Mouse (Mus musculus): ENCODE measurements around the gene Samd1. TPM values are rescaled to one million over a fixed set of nuclear protein-coding genes. Genes with fewer than 3 reads are reported as not detected.
"Not testable (repeated sequence)": the region's sequence is repeated elsewhere in the genome, so short reads cannot be mapped to it uniquely, and the experiment has no call there.

Gene Samd1
- polyA plus RNA-seq, 1 experiment from 2014 or later = 14.4 TPM

DNA sequence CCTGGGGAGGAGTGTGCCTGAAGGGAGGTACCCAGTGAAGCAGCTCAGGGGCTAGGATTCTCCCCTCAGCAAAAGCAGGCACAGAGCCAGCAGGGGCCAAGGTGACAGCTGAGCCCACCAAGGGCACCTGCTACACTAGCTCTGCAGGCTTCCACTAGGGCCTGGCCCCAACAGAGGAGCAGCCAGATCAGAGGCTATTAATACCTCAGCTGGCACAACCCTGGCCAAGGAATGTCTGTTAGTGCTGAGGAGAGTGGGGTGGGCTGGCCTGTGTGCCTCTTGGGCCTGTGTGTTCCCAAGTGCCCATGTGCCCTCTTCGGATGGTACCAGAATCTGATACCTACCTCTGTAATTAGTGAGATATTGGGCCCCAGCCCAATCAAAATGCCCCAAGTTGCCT, 17.2 kb upstream of the Samd1 start:
- Histone ChIP-seq H3K9ac (ENCODE audit: low read length) (no peak overlapping the region), H3K4me2 (ENCODE audit: low read length) (no peak overlapping the region), H3K27me3 (replicated peaks; ENCODE audit: control insufficient read depth, insufficient read depth, low read length) (no peaks in the 10 kb centered on the region), H3K9me3 (replicated peaks; ENCODE audit: control insufficient read depth, low read length) (no peaks in the 10 kb centered on the region), H3K27ac (ENCODE audit: low read depth, low read length) (no peak overlapping the region), H3K4me1 (ENCODE audit: control insufficient read depth, insufficient read depth, low read length) (peaks cover 7% of the 10 kb centered on the region; the same call in 1 of the 2 replicates), H3K4me3 (ENCODE audit: low read depth, low read length) (no peak overlapping the region), H3K36me3 (ENCODE audit: control insufficient read depth, insufficient read depth, low read length) (peaks cover 49% of the 10 kb centered on the region)
- DNase-seq (ENCODE audit: low spot score) (no peak), ATAC-seq (no peak)
- WGBS = 86% methylated on average over 1 of the region's 1 CpGs

DNA sequence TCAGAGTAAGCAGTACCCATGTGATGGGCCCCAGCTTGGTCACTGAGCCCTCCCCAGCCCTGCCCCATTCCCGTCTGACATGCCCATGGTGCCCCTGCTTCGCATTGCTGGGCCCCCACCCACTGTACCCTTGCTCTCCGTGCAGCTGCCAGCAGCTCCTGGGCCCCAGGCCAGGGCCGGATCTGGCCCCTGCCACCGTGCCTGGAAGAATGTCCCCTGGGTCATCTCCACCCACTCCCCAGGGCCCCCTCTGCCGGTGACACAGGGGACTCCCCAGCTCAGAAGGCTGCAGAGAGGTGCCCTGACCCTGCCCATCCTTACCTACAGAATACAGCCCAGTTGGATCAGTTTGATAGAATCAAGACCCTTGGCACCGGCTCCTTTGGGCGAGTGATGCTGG, 16.6 kb upstream of the Samd1 start:
- DNase-seq (ENCODE audit: low spot score) (no peak), ATAC-seq (no peak)
- Histone ChIP-seq H3K9ac (ENCODE audit: low read length) (no peak overlapping the region), H3K4me2 (ENCODE audit: low read length) (no peak overlapping the region), H3K27ac (ENCODE audit: low read depth, low read length) (no peak overlapping the region), H3K36me3 (ENCODE audit: control insufficient read depth, insufficient read depth, low read length) (peaks cover 54% of the 10 kb centered on the region), H3K9me3 (replicated peaks; ENCODE audit: control insufficient read depth, low read length) (no peaks in the 10 kb centered on the region), H3K4me3 (ENCODE audit: low read depth, low read length) (no peak overlapping the region), H3K4me1 (ENCODE audit: control insufficient read depth, insufficient read depth, low read length) (peaks cover 7% of the 10 kb centered on the region; the same call in 1 of the 2 replicates), H3K27me3 (replicated peaks; ENCODE audit: control insufficient read depth, insufficient read depth, low read length) (no peaks in the 10 kb centered on the region)
- 80% methylated on average over 8 of the region's 8 CpGs for WGBS

DNA sequence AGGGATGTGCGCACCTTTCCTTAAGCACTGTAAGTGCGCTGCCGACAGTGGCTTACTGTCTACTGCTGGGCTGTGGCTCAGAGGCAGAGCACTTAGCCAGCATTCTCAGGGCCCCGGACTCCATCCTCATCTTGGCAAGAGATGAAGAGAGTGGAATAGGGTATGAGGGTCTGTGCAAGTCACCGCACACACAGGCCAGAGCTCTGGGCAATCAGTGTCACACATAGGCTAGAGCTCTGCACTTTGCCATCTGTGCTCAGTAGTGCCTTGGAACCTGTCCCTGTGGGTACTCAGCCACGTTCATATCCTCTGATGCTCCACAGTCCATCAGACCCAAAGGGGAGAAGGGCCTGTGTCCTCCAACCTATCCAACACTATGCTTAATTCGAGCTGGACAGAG, 15.9 kb upstream of the Samd1 start:
- ATAC-seq (no peak), DNase-seq (ENCODE audit: low spot score) (no peak)
- Histone ChIP-seq H3K36me3 (ENCODE audit: control insufficient read depth, insufficient read depth, low read length) (peaks cover 61% of the 10 kb centered on the region), H3K4me2 (ENCODE audit: low read length) (no peak overlapping the region), H3K4me1 (ENCODE audit: control insufficient read depth, insufficient read depth, low read length) (peaks cover 7% of the 10 kb centered on the region; the same call in 1 of the 2 replicates), H3K27me3 (replicated peaks; ENCODE audit: control insufficient read depth, insufficient read depth, low read length) (no peaks in the 10 kb centered on the region), H3K4me3 (ENCODE audit: low read depth, low read length) (no peak overlapping the region), H3K27ac (ENCODE audit: low read depth, low read length) (no peak overlapping the region), H3K9ac (ENCODE audit: low read length) (no peak overlapping the region), H3K9me3 (replicated peaks; ENCODE audit: control insufficient read depth, low read length) (no peaks in the 10 kb centered on the region)
- WGBS = 92% methylated on average over 7 of the region's 7 CpGs

DNA sequence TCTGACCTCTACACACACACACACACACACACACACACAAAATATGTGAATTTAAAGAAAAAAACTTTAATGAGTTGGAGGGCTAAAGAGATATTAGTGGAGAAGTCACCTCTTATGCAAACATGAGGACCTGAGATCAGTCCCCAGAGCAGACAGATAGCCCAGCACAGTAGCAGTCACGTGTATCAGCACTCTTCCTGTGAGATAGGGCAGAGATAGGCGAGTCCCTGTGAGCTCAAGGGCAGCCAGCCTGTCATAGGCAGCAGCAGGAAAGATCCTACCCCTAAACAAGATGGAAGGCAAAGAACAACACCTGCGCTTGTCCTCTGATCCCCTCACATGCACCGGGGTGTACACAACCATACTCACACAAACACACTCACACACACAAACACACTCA, 15.0 kb upstream of the Samd1 start:
- Histone ChIP-seq H3K4me3 (ENCODE audit: low read depth, low read length) (no peak overlapping the region), H3K27ac (ENCODE audit: low read depth, low read length) (no peak overlapping the region), H3K27me3 (replicated peaks; ENCODE audit: control insufficient read depth, insufficient read depth, low read length) (no peaks in the 10 kb centered on the region), H3K9me3 (replicated peaks; ENCODE audit: control insufficient read depth, low read length) (no peaks in the 10 kb centered on the region), H3K4me1 (ENCODE audit: control insufficient read depth, insufficient read depth, low read length) (peaks cover 2% of the 10 kb centered on the region; the same call in 1 of the 2 replicates), H3K36me3 (ENCODE audit: control insufficient read depth, insufficient read depth, low read length) (peaks cover 70% of the 10 kb centered on the region), H3K9ac (ENCODE audit: low read length) (no peak overlapping the region), H3K4me2 (ENCODE audit: low read length) (no peak overlapping the region)
- DNase-seq (ENCODE audit: low spot score) (no peak), ATAC-seq (no peak)
- 89% methylated on average over 4 of the region's 4 CpGs for WGBS

DNA sequence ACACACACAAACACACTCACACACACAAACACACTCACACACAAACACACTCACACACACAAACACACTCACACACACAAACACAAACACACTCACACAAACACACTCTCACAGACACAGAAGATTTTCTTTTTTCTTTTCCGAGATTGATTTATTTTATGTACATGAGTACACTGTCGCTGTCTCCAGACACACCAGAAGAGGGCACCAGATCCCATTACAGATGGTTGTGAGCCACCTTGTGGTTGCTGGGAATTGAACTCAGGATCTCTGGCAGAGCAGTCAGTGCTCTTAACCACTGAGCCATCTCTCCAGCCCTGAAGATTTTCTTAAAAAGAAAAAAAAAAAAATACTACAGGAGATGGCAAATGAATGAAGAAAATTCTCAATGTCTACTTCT, 14.2 kb upstream of the Samd1 start:
- not testable (repeated sequence) for DNase-seq (ENCODE audit: low spot score); H3K27me3 ChIP-seq (replicated peaks; ENCODE audit: control insufficient read depth, insufficient read depth, low read length); H3K4me3 ChIP-seq (ENCODE audit: low read depth, low read length); H3K9me3 ChIP-seq (replicated peaks; ENCODE audit: control insufficient read depth, low read length); H3K4me1 ChIP-seq (ENCODE audit: control insufficient read depth, insufficient read depth, low read length); H3K27ac ChIP-seq (ENCODE audit: low read depth, low read length); H3K9ac ChIP-seq (ENCODE audit: low read length); H3K4me2 ChIP-seq (ENCODE audit: low read length); ATAC-seq
- H3K36me3 ChIP-seq (ENCODE audit: control insufficient read depth, insufficient read depth, low read length) = peaks cover 77% of the 10 kb centered on the region
- WGBS = 99% methylated on average over 2 of the region's 2 CpGs

DNA sequence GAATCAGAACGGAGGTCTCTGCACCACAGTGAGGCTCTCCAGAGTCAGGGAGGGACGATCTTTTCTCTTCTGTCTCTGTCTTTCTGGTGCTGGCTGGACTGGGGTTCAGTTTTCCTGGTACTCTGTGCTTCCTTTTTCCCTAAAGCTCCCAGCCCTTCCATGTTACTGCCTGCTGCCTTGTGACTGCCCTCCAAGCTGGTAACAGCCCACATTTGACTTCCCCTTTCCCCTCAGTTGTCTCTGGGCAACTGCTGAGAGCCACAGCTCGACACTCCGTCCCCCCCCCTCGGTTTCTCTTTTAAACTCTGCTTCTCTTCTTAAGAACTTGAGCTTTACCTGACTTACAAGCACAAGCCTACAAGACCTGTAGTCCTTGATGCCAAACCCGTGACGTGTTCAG, 8.2 kb upstream of the Samd1 start:
- Histone ChIP-seq H3K27ac (ENCODE audit: low read depth, low read length) (no peak overlapping the region), H3K4me3 (ENCODE audit: low read depth, low read length) (no peak overlapping the region), H3K36me3 (ENCODE audit: control insufficient read depth, insufficient read depth, low read length) (peaks cover 91% of the 10 kb centered on the region), H3K4me1 (ENCODE audit: control insufficient read depth, insufficient read depth, low read length) (no peaks in the 10 kb centered on the region), H3K27me3 (replicated peaks; ENCODE audit: control insufficient read depth, insufficient read depth, low read length) (no peaks in the 10 kb centered on the region), H3K4me2 (ENCODE audit: low read length) (no peak overlapping the region), H3K9ac (ENCODE audit: low read length) (no peak overlapping the region), H3K9me3 (replicated peaks; ENCODE audit: control insufficient read depth, low read length) (no peaks in the 10 kb centered on the region)
- no peak for ATAC-seq
- DNase-seq (ENCODE audit: low spot score) = no peak
- WGBS = 88% methylated on average over 7 of the region's 7 CpGs

DNA sequence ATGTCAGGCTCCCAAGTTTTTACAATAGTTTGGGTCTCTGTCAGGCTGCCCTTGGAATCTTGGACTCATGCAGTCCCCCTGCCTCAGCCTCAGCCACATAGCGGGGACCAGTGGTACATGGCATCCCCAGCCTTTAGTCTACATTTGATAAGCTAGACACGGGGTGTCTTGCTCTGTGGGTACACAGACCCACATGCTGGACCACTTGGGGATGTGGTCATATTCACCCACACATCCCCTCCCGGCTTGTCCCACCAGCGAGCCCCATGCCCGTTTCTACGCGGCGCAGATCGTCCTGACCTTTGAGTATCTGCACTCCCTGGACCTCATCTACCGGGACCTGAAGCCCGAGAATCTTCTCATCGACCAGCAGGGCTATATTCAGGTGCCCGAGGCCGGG, 7.3 kb upstream of the Samd1 start:
- 92% methylated on average over 14 of the region's 14 CpGs for WGBS
- no peak for ATAC-seq

DNA sequence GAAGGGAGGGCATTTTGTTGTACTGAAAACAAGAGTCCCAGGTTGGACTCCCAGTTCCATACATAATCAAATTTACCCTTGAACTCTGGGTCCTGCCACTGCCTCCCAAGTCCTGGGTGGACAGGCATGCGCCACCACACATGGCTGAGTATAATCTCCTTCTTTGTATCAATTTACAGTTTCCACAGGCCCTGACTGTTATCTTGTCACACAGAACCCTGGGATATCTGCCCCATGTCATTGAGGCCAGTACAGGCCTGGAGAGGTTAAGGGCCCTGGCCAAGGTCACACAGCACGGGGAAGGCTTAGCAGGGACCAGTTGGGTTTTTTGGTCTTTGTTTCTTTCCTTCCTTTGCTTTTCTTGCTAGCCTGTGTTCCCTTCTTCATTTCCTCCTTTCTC, 5.0 kb upstream of the Samd1 start:
- Histone ChIP-seq H3K9ac (ENCODE audit: low read length) (no peak overlapping the region), H3K4me1 (ENCODE audit: control insufficient read depth, insufficient read depth, low read length) (no peaks in the 10 kb centered on the region; the same call in 1 of the 2 replicates), H3K27ac (ENCODE audit: low read depth, low read length) (no peak overlapping the region), H3K36me3 (ENCODE audit: control insufficient read depth, insufficient read depth, low read length) (peaks cover 61% of the 10 kb centered on the region), H3K27me3 (replicated peaks; ENCODE audit: control insufficient read depth, insufficient read depth, low read length) (no peaks in the 10 kb centered on the region), H3K4me3 (ENCODE audit: low read depth, low read length) (no peak overlapping the region), H3K9me3 (replicated peaks; ENCODE audit: control insufficient read depth, low read length) (no peaks in the 10 kb centered on the region), H3K4me2 (ENCODE audit: low read length) (no peak overlapping the region)
- 95% methylated on average over 2 of the region's 2 CpGs for WGBS
- DNase-seq (ENCODE audit: low spot score) = no peak
- no peak for ATAC-seq

More for the DNA sequence above, 7.3 kb upstream of the Samd1 start:
- Histone ChIP-seq H3K27ac (ENCODE audit: low read depth, low read length) (no peak overlapping the region), H3K4me3 (ENCODE audit: low read depth, low read length) (no peak overlapping the region), H3K27me3 (replicated peaks; ENCODE audit: control insufficient read depth, insufficient read depth, low read length) (no peaks in the 10 kb centered on the region), H3K4me2 (ENCODE audit: low read length) (no peak overlapping the region), H3K36me3 (ENCODE audit: control insufficient read depth, insufficient read depth, low read length) (peaks cover 83% of the 10 kb centered on the region), H3K9ac (ENCODE audit: low read length) (no peak overlapping the region), H3K4me1 (ENCODE audit: control insufficient read depth, insufficient read depth, low read length) (no peaks in the 10 kb centered on the region), H3K9me3 (replicated peaks; ENCODE audit: control insufficient read depth, low read length) (no peaks in the 10 kb centered on the region)
- DNase-seq (ENCODE audit: low spot score) = no peak

DNA sequence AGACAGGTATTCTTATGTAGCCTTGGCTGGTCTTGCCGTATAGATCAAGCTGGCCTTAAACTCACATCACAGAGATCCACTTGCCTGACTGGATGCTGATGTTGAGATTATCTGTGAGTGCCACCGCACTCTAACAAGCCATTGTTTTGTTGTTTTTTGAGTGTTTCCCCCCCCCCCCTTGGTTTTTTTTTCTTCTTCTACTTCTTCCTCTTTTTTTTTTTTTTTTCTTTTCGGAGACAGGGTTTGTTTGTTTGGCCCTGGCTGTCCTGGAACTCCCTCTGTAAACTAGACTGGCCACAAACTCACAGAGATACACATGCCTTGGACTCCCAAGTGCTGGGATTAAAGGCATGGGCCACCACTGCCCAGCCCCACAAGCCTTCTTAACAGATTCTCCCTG, 3.4 kb upstream of the Samd1 start:
- Histone ChIP-seq H3K27me3 (replicated peaks; ENCODE audit: control insufficient read depth, insufficient read depth, low read length) (no peaks in the 10 kb centered on the region), H3K27ac (ENCODE audit: low read depth, low read length) (no peak overlapping the region), H3K36me3 (ENCODE audit: control insufficient read depth, insufficient read depth, low read length) (peaks cover 46% of the 10 kb centered on the region), H3K9ac (ENCODE audit: low read length) (no peak overlapping the region), H3K4me2 (ENCODE audit: low read length) (no peak overlapping the region), H3K9me3 (replicated peaks; ENCODE audit: control insufficient read depth, low read length) (no peaks in the 10 kb centered on the region), H3K4me1 (ENCODE audit: control insufficient read depth, insufficient read depth, low read length) (peaks cover 4% of the 10 kb centered on the region), H3K4me3 (ENCODE audit: low read depth, low read length) (no peak overlapping the region)
- WGBS = 89% methylated on average over 3 of the region's 3 CpGs
- ATAC-seq (no peak), DNase-seq (ENCODE audit: low spot score) (no peak)

Data from forebrain, embryonic 14.5 days (tissue).